Mouse (Mus musculus) cerebellum, postnatal 14 days (tissue): Measurements from ENCODE around the gene Ckm.

Experiments used
- DNase-seq, 2 experiments: peaks; one replicate each; pipeline ENCODE4 v3.0.0; 2021; ENCODE audit warnings: mixed read lengths in 2 of 2

Ckm gene

DNA sequence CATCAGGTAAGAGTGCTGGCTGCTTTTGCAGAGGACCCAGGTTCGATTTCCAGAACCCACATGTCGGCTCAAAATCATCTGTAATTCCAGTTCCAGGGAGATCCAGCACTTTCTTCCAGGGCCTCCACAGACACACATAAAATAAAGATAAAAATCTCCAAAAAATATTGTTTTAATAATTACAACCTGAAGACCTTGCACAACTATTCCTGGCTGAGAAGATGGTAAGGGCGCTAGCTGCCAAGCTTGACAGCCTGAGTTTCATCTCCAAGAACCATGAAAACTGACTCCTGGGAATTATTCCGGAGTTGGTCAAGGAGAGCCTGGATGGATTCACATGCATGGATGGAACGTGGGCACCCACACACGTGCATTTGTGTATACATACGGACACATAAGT lies at the start of gene Ckm:
Gene Ckm (plus strand): TSS at position 301 of the 400 bp plus-strand sequence.
- DNase-seq = no peak

DNA sequence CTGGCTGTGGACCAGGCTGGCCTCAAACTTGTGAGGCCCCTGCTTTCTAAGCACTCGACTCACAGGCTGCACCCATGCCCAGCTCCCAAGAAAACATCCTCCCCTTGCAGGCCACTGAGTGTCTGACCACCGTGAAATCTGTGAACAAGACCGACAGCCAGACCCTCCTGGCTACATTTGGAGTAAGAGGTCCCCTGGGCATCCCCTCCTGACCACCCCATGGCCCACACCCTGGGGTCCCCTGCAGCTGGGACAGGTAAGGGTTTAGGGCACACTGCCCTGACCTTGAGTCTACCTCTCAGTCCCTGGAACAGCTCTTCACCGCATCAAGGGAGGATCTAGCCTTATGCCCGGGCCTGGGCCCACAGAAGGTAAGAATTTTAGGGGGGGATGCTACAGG lies 49.6 kb upstream of the Ckm start:
- no peak for DNase-seq

DNA sequence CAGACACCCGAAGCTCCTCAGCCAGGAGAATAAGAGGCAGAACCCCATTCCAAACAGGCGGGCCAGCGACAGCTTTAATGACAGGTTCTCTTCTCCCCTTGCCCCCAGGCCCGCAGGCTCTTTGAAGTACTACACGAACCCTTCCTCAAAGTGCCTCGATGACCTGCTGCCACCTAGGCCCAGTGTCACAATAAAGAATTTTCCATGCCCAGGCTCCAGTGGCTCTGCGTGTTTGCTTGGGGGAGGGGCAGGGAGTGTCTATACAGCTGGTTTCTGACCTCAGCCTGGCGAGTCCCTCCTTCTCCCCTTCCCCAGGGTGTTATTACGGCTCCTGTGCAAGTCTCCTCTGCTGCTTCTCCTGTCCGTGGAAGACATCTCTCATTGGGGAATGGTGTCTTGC lies 48.3 kb upstream of the Ckm start:
- no peak for DNase-seq

DNA sequence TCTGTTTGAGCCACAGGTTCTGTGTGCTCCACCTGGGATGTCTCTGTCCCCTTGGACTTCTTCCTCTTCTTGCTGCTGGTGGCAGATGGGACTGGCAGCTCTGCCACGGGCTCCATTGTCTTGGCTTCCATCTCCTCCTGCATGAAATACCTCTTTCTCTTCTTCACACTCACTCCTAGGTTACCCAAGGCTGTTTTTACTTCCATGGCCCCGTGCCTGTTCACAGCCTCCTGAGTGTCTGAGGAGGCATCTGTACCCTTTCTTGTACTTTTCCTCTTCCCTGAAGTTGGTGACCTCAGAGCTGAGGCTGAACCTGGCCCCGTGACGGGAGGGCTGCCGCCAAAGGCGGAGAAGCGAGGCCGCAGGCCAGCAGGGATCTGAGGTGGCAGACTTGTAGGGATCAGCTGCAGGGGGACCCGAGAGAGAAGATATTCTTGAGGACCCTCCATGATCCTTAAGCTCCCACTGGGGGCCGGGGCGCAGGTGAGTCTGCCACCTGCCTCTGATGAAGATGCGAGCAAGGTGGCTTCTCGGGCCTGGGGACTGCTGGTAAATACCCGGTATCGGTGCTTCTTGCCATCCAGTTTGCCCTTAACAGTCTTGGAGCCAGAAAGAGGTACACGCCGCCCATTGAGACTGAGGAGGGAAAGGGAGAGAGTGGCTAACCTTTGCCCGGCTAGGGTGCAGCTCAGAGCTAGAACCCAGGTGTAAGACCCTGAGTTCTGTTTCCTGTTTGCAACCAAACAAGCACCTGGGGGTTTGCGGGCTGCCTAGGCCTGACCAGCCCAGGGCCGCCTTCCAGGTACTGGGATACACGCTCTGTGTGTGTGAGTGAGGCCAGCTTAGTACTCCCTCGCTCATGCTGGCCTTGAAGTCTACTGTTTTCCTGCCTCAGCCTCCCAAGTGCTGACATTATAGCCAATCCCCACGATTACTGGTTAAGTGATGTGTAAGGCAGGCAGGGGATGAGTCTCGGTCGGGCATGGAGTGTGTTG lies 46.9 kb upstream of the Ckm start:
- DNase-seq = no peak

DNA sequence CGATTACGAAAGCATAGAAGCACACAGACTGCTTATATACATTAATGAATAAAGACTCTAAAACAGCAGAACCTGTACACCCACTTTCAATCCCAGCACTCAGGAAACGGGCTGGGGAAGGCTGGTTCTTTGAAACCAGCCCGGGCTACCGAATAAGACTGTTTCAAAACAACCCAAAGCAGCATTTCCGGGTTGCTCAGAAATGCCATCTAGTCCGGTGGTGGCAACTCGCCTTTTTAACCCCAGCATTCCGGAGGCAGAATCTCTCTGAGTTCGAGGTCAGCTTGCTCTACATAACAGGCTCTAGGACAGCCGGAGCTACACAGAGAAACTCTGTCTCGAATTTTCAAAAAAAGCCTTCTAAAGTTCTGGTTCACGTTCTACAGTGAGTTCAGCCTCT lies 45.9 kb upstream of the Ckm start:
- no peak for DNase-seq

DNA sequence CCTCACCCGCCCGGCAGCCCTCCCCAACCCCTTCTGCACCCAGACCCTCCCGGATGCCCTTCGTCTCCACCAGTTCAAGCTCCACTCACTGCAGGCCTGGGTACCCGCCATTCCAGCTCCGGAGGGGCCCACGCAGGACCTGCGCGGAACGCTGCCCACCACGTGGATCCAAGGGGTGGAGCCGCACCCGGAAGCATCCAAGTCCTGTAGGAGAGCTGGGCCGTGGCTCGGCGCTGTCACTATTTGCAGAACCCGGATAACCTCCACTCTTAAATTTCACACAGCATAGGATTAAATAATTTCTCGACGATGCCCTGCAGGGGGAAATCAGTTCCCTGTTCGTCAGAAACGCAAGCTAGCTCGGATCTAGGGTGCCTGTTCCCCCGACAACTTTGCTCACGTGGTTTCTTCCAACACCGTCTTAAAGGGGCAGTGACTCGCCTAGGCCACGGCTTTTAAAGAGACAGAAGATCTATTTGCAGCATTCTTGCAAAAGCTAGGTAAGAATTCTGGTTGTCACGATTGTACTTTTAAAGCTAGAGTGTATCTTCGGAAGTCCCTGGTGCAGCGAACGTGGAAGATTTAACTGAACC lies 45.2 kb upstream of the Ckm start, which contains the start of the genes Cd3eap and Ppp1r13l:
Gene Cd3eap (minus strand): TSS at position 185 of the 593 bp plus-strand sequence.
Gene Ppp1r13l (plus strand): TSS at position 451 of the 593 bp plus-strand sequence.
- peak; percentile 92 for DNase-seq

DNA sequence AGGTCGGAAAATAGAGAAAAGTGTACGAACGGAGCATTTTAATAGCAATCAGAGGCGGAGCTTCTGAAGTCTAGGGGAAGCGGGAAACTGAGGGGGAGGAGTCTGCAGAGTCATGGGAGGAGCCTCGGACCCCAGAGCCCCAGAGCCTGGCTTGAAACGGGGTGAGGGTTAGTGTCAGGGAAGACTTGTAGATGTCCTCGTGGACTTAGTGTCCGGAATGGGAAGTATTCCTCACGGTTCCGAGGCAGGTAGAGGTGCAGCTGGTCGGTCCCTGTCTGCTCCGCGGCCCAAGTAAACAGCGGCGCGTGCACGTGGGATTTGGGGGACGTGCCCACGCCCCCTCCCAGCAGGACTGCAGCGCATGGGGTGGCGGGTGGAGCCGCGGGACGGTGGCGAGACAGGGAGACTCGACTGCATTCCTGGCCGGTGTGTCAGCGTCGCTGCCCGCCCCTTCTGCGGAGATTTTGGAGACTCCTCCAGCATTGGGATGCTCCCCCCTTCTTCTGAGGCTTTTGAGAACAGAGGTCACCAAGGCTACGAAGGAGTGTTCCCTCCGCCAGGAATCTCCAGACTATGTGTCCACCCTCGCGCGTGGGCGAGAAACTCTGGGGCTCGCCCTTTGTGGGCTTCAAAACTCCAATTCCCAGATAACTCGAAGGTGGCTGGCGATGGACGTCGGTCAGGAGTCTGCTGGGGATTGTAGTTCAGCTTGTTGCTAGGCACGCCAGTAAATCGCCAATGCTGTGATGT lies 44.5 kb upstream of the Ckm start:
- peak; percentile 73 to 77 for DNase-seq

DNA sequence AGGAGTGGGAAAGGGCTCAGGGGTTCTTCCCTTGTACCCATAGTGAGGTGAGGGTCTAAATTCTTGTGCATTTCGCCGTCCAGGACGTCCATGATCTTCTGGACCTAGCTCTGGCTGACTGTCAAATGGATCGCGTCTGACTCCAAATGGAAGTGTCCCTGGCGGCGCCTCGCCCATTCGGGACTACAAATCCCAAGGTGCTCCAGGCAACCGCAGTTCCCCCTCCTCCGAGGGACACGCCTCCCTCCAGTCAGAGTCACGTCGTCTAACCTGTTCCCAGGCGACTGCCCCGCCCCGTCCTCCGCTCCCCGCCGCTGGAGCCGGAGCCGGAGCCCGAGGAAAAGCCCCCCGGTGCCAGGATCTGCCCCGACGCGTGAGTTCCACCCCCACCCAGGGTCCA lies 43.6 kb upstream of the Ckm start:
- DNase-seq = peak; percentile 91 to 92

DNA sequence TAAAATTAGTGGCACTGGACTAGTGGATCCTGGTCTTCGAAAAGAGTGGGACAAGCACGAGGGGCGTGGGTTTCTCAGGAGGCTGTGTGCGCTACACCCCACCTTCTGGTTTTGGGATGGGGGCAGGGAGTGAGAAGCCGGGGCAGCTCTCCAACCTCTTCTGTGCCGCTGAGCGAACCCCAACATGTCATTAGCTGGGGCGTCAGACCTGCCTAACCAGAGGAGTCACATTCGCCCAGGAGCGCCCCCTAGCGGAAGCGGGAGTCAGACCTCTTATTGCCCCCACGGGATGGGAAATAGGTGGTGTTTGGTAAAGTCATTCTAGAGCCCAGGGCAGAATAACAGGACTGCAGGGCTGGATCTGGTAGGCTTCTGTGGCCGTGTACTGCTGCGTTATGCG lies 42.9 kb upstream of the Ckm start:
- peak; percentile 69 to 79 for DNase-seq

DNA sequence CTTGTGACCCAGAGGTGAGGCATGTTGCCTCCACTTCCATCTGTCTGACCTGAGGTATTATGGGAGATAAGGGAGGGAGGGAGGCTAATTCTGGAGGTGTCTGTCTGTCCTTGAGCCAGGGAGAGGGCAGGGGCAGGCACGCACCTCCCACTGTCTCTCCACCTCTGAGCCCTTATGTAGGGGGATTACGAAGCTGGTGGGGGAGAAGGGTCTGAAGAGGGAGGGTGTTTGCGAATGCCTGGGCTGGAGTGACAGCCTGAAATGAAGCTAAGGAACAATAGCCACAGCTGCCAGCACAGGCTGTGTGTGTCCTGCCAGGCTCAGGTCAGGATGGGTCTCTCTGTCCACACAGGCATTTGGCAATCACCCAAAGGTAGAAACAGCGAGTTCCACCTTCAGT lies 42.3 kb upstream of the Ckm start:
- no peak for DNase-seq

DNA sequence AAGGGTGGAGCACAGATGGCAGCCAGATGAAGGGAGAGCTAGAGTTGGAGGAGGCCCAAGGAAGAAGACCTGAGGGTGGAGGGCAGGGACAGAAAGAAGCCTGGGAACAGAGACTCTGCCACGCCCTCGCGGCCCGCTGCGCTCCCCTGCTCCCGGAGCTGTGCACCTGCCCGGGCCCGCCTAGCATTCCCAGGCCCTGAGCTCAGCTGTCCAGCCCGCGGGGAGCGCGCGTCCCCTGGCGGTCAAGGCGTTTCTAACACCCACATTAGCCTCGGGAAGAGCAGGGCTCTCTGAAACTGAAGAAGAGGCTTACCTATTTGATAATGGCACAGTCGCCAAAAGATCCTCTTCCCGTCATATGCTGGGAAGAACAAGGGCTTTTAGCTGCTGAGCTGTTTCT lies 40.7 kb upstream of the Ckm start:
- peak; percentile 71 to 78 for DNase-seq

DNA sequence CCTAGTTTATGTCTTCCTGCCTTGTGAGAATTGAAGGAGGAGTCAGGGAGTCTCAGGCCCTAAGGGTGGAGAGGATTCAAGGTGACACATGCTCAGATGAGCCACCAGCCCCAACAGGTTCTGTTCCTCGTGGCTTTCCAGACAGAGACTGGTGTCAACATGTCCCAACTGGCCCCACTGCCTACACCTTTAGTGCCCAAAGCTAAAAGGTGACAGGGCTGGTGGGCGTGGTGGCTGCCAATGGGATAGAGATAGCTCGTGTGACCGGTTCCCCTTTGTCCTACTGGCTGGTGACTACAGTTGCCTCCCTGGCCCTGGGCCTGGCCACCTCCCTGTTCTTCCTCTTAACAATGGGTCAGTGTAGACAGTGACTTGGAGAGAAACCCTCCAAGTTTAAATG lies 39.2 kb upstream of the Ckm start:
- no peak for DNase-seq

DNA sequence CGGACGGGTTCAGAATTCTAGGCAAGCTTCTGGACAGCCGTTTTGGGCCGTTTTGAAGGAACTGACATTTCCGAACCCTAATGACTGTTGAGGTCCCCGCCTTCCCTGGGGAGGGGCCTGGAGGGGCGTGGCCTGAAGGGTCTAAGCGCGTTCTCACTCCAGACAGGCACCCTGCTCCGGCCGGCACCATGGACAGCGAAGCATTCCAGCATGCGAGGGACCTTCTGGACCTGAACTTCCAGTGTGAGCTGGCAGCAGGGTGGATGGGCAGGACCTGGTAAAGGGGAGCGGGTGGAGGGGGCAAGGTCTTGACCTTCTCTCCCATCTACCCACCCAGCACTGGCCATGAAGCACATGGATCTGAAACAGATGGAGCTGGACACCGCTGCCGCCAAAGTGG lies 36.2 kb upstream of the Ckm start:
- DNase-seq = no peak

DNA sequence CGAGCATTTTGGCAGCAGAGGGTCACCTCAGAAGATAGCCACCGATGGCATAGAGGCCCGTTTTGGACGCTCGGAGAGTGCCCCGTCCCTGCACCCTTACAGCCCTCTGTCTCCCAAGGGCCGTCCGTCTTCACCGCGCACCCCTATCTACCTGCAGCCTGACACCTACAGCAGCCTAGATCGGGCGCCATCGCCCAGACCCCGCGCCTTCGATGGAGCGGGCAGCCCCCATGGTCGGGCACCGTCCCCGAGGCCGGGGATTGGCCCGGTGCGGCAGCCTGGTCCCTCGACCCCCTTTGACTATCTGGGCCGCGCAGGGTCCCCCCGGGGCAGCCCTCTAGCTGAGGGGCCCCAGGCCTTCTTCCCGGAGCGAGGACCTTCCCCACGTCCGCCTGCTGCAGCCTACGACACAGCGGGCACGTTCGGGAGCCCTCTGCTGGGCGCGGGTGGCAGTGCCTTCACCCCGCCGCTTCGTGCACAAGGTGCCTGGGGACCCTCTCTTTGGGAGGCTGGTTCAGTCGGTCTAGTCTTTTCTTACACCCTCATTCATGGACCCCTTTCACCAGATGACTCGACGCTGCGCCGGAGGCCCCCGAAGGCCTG lies 34.7 kb upstream of the Ckm start:
- DNase-seq = peak; percentile 82 to 86

DNA sequence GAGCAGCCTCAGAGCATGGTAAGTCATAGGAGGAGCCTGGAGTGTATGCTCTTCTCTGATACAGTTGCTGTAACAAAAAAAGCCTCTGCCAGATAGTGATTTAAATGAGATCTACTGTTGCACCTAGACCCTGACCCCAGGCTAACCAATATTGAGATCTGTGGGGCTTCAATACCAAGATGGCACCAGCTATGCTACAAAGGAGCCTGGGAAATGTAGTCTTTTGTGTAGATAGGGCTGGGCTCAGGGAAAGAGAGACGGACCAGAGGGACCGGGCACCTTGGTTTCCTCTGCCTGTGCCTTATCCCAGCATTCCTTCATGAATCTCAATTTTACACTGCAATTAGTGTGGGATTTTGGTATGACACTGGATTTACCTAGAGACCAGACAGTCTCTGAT lies 31.2 kb upstream of the Ckm start:
- no peak for DNase-seq

DNA sequence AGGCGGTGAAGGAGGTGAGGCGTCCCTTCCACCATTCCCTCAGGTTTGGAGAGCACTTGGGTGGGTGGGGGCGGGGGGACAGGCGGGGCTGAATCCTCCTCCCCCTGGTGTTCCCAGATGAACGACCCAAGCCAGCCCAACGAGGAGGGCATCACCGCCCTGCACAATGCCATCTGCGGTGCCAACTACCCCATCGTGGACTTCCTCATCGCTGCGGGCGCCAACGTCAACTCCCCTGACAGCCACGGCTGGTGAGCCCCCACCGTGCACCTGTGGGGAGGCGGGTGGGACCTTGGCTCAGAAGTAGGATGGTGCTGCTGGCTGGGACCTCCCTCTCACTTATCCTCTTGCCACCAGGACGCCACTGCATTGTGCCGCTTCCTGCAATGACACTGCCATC lies 29.2 kb upstream of the Ckm start:
- DNase-seq = no peak

DNA sequence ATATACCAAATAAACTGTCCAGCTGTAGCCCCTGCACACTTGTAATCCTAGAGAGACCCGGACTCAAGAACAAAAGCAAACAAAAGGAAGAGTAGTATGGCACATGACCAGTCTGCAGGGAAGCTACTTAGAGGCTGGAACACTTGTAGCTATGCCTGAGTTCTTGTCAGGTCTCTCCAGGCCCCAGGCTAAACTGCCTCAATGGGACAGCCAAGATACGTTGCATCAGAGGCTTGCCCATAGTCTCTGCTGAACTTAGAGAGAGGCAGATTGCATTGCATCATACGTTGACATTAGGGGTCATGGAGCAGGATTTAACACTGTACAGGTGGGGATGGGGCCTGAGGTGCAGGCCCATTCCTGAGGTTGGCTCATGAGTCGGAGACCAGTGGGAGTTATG lies 28.6 kb upstream of the Ckm start:
- DNase-seq = no peak

DNA sequence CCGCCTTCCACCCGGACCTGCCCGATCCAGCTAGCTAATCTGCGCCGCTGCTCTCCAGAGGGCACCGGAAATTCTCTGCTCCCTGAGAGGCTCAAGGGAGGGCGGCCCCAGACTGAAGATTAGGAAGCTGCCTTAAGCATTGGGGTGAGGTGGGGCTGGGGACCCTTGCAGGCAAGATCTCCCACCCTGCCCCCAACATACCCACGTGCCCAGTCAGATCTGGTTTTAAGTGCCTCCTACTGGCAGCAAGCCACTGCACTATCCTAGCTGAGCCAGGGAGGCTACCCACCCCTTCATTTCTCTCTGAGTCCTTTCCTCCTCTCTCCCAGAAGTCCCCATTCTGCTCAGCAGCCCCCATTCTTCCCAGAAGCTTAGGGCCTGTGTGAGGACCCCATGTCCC lies 26.5 kb upstream of the Ckm start:
- no peak for DNase-seq

DNA sequence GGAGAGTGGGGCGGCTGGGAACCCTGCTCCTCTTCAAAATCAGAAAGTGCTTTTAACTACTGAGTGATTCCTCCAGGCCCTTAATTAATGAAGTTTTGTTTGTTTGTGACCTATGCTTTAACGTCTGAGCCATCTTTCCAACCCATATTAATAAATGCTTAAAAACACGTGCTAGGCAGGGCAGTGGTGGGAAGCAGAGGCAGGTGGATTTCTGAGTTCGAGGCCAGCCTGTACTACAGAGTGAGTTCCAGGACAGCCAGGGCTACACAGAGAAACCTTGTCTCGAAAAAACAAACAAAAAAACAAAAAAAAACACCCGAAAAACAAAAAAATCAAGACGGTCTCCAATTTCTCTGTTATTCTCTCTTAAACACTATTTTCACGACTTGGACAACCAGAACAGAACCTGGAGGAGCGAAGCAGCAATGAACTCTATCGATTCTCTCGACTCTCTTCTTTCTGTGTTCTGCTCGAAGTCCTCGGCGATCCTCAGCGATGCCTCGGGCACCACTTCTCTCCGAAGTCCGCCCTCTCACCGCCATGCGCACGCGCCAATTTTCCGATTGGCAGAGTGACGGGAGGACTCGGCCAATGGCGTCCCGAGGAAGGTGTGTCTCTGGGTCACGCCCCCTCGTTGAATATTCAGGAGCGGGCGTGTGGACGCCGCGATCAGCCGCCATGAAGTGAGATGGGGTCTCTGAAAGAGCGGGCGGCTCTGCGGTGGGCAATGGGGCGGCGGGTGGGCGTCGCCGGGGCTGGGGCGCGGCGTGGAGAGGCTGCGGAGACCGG lies 23.0 kb upstream of the Ckm start, which contains the start of gene Ercc2:
Gene Ercc2 (plus strand): TSS at position 634 of the 789 bp plus-strand sequence.
- peak; percentile 99 for DNase-seq

DNA sequence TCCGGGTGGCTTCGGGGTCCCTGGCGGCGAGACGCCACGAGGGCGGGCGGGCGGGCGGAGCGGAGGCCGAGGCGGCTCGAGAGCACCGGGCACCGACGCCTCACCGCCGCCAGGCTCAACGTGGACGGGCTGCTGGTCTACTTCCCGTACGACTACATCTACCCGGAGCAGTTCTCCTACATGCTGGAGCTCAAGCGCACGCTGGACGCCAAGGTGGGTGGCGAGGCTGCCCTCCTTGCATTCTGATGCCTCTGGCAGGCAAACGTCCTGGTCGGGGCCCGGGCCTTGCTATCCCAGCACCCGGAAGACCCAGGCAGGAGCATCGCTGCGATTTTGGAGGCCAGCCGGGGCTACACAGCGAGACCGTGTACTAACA lies 22.4 kb upstream of the Ckm start:
- no peak for DNase-seq

DNA sequence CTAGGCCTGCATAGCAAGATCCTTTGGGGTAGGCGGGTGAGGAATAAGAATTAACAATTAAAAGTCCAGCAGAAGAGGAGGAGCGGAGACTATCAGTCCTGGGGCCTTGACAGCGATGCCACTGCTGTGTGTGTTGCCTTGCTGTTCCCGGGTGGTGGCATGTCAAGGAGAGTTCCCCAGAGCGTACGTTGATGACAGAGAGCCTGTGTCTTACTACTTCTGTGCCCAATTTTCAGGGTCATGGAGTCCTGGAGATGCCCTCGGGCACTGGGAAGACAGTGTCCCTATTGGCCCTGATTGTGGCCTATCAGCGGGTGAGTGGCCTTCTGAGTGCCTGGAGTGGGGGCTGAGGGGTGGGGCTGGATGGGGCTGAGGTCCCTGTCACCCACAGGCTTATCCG lies 20.9 kb upstream of the Ckm start:
- DNase-seq = no peak
